ENCODE assay signal across 16 mouse cellular contexts in genomic region chr16:46502311-46502710, GRCm38 (mm10). TPM values are rescaled to one million over a fixed set of nuclear protein-coding genes. Genes with fewer than 3 reads are reported as not detected.
"Had no signal": no experiment of that assay in that cellular context is flagged by ENCODE, and none has a peak within 500 bp of the region (broad histone marks: within the 10 kb centered on the region; RNA-seq: fewer than 3 reads in every experiment).

No protein-coding gene starts in this region.

- H3K9ac ChIP-seq: intestine, embryonic 15.5 days; limb, embryonic 12.5 days; liver, embryonic 14.5 days; midbrain, embryonic 13.5 days; neural tube, embryonic 15.5 days had no signal

- H3K36me3 ChIP-seq: intestine, embryonic 15.5 days; limb, embryonic 12.5 days; midbrain, embryonic 13.5 days; neural tube, embryonic 15.5 days had no signal

- H3K27ac ChIP-seq: intestine, embryonic 15.5 days; layer of hippocampus, adult 2 months; limb, embryonic 12.5 days; liver, embryonic 14.5 days; macrophage; midbrain, embryonic 13.5 days; neural tube, embryonic 15.5 days; stomach, postnatal 0 days had no signal

- ATAC-seq: intestine, embryonic 15.5 days; midbrain, embryonic 13.5 days had no signal

- H3K27me3 ChIP-seq: intestine, embryonic 15.5 days; midbrain, embryonic 13.5 days; neural tube, embryonic 15.5 days had no signal

- H3K4me1 ChIP-seq: intestine, embryonic 15.5 days had no signal

- H3K4me2 ChIP-seq: intestine, embryonic 15.5 days; limb, embryonic 12.5 days; midbrain, embryonic 13.5 days; neural tube, embryonic 15.5 days had no signal

- H3K4me3 ChIP-seq: intestine, embryonic 15.5 days; layer of hippocampus, adult 2 months; limb, embryonic 12.5 days; megakaryocyte, embryonic 14.5 days; midbrain, embryonic 13.5 days; myocyte; neural tube, embryonic 15.5 days had no signal

- H3K9me3 ChIP-seq: intestine, embryonic 15.5 days; limb, embryonic 12.5 days; midbrain, embryonic 13.5 days; neural tube, embryonic 15.5 days had no signal

- DNase-seq: kidney, adult 18-20 months; kidney, postnatal 10 days; kidney, postnatal 4 days; right cerebral cortex, adult 18-20 months; thymus, adult 2 months; thymus, postnatal 25 days had no signal

RNA-seq across cellular contexts. Expression of gene Nectin3, which starts 4.0 kb away (rescaled TPM):
- polyA plus RNA-seq: macrophage had no signal
